Mouse (Mus musculus) kidney, adult 18-20 months (tissue): ENCODE results near the gene Pla2g16.

Source experiments
- DNase-seq: peaks from one replicate; pipeline ENCODE4 v3.0.0; 2021

Pla2g16 gene

DNA sequence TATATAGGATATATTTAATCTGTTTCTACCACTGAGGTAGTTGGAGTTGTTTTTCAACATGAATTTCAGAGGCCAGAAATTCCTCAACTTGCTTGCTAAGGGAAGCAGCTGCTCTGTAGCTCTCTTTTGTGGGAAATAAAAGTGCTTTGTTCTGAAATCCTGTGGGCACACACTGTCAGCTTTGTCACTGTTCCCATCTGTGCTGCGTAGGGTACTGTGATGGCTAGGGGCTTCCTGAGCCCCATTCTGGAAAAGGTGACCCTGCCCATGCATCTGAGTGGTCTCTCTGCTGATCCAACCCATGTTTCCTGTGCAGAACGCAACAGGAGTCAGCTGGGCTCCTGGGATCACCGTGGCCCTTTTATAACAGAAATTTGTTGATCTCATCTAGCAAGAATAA lies 9.6 kb downstream of the Pla2g16 start:
- DNase-seq = no peak

- DNase-seq = no peak
Observed at GRCm38 (mm10) chr19:7568364-7568763, 11.1 kb downstream of the Pla2g16 start.

GRCm38 (mm10) chr19:7569650-7570049 lies 12.4 kb downstream of the Pla2g16 start:
- DNase-seq = no peak

DNA sequence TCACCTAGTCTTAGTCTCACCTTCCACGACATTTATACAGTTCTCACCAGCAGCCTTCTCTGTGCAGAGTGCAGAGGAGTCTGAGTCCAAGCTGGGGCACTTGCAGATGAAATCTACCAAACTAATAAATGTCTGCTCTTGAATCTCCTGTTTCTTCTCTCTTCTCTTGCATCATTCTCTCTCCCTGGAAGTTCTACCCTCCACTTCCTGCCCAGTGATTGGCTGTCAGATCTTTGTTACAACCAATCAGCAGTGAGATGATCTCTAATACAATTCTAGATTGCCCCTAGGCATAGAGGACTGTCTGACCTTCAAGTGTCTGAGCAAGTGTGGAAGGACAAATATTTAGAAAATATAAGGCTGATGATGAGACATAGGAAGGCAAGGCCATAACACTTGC lies 18.9 kb downstream of the Pla2g16 start:
- DNase-seq = no peak

- no peak for DNase-seq
Observed at GRCm38 (mm10) chr19:7577710-7578109, 20.5 kb downstream of the Pla2g16 start.

GRCm38 (mm10) chr19:7581042-7581441 lies 23.8 kb downstream of the Pla2g16 start:
- no peak for DNase-seq

DNA sequence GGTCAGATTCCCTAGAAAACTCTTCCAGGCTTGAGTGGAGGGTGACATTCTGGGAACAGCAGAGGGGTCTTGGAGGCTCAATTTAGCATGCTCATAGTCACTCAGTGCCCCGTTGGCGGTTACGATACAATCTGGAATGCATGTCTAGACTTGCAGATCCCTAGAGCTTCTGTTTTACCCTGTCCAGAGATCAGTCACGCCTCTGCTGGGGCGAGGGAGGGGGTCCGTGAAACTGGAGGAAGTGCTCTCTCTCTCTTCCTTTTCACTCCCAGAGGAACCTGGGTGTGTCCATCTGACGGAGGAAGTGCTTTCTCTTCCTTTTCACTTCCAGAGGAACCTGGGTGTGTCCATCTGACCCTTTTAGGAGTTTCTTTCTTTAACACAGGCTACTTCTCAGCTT lies 25.8 kb downstream of the Pla2g16 start:
- DNase-seq = no peak

DNA sequence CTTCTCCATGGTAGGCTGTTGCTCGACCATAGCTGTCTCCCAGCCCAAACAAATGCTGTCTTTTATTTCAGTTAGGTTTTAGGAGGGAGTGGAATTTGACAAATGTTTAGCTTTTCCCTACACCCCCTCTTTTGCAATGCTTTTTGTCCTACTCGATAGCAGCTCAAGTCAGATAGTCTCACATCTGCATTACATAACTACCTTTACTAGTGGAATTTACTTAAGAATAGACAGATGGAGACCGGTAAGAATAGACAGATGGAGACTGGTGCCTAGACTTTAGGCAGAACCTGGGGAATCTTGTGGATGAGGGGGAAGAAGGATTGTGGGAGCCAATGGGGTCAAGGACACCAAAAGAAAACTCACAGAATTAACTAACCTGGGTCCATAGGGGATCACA lies 26.3 kb downstream of the Pla2g16 start:
- no peak for DNase-seq

DNA sequence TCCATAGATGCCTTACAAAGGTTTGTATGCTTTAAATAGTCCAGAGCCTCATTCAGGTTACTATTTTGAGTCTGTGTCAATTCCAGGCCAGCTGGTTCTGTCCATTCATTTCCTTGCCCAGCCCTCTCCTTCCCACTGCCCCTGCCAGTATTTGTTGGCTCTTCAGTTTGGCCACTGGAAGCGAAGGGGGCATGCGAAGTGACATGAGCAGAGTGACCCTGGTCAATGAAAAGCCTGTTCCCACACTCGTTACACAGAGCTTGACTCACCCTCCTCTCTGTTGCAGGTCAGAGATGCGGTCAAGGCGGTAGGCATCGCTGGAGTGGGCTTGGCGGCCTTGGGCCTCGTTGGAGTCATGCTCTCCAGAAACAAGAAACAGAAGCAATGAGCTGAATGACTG lies 28.0 kb downstream of the Pla2g16 start:
- DNase-seq = no peak

GRCm38 (mm10) chr19:7585764-7586163 lies 28.5 kb downstream of the Pla2g16 start:
- no peak for DNase-seq

GRCm38 (mm10) chr19:7590795-7591194 lies 33.5 kb downstream of the Pla2g16 start:
- DNase-seq = no peak

DNA sequence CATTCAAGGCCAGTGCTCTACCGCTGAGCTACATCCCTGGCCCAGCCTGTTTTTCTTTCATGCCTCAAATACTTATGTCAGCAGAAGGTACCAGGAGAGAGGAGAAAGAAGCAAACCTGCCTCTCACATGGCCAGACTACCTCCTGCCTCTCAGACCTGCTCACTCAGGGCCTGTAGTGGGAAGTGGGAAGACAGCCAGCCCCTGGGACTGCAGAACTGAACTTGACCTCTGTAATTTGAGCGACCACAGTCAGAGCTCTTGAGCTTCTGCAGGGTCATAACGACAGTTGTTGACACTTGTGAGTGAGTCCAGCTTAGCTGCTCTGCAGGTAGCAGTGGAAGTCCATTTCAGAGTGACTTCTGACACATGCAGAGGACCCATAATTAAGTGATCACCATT lies 34.8 kb downstream of the Pla2g16 start:
- DNase-seq = no peak

GRCm38 (mm10) chr19:7595534-7595933 lies 38.3 kb downstream of the Pla2g16 start:
- peak; percentile 37 for DNase-seq

- DNase-seq = peak; percentile 33
Observed at GRCm38 (mm10) chr19:7598481-7598880, 41.2 kb downstream of the Pla2g16 start.

GRCm38 (mm10) chr19:7601551-7601950 lies 44.3 kb downstream of the Pla2g16 start:
- DNase-seq = no peak

DNA sequence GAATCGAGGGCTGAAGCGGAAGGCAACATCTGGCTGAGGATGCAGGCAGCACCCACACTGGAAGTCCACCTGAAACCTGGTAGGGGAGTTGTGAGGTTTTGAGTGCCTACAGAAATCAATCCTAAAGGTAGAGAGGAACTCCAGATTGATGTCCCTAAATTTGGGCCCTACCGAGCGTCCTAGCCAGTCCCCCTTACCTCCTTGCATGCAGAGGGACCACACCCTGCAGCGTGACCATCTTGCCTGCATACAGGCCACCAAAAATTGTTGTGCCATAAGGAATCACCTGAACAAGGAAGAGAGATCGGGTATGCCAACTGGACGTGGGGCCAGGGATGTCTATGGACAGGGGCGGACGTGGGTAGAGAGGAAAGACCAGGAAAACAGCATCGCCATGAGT lies 46.8 kb downstream of the Pla2g16 start:
- no peak for DNase-seq

DNA sequence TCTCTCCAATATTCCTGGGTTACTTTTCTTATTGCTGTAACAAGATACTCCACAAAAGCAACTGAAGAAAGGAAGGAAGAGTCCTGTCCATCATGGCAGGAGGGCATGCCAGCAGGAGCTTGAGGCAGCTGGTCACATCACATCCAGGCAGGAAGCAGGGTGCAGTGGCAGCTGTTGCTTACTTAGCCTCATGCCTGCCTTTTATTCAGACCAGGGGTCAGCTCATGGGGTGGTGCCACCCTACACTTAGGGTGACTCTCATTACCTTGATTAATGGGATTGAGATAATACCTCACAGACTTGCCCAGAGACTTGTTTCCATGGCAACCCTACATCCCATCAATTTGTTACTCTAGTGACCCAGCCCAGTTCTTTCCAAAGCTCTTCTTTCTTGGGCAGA lies 47.8 kb downstream of the Pla2g16 start:
- no peak for DNase-seq

- DNase-seq = peak; percentile 78
Observed at GRCm38 (mm10) chr19:7605930-7606783, 48.9 kb downstream of the Pla2g16 start.

DNA sequence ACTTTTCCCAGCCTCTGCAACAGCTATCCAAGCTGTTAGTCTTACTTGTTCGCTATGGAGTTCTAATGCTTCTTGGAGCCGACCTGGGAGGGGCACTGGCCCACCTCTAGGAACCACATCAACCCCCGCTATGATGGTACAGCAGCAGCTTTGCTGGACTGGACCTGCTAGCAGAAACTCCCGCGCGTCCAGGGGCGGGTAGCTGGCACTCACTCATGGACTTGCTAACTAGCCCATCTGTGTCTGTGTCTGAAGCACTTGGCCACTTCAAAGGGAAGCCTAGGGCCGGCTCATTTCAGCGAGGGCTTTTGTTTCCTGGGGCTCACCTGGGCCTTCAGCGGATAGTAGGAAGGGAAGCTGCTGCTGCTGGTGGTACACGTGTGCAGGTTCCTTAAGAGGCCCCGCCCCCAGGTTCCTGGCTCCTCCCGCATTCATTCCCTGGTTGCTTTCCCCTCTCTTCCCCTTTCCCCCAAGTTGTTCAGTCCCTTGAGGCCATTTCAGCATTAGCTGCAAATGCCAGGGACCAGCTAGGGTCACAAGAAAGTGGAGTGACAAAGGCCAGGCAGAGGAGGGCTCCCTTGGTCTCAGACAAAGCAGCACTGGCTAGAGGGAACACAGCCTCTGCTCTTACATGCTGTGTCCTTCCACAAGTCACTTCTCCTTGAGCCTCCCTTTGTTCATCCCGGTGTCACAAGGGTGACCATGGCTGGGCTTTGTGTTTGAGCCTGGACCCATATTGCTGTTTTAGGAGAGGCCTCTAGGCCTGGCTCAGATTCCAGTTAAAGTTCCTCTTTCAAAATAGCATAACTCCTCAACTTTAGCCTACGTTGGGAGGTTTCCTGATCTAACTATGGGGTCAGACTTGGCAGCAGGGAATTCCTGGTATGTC lies 49.8 kb downstream of the Pla2g16 start, which contains the start of gene Lgals12:
Gene Lgals12, minus strand, starts transcription at position 393 of the 889 bp plus-strand sequence.
- DNase-seq = peak; percentile 35

GRCm38 (mm10) chr19:7607690-7608201 lies 50.5 kb downstream of the Pla2g16 start:
- DNase-seq = no peak

DNA sequence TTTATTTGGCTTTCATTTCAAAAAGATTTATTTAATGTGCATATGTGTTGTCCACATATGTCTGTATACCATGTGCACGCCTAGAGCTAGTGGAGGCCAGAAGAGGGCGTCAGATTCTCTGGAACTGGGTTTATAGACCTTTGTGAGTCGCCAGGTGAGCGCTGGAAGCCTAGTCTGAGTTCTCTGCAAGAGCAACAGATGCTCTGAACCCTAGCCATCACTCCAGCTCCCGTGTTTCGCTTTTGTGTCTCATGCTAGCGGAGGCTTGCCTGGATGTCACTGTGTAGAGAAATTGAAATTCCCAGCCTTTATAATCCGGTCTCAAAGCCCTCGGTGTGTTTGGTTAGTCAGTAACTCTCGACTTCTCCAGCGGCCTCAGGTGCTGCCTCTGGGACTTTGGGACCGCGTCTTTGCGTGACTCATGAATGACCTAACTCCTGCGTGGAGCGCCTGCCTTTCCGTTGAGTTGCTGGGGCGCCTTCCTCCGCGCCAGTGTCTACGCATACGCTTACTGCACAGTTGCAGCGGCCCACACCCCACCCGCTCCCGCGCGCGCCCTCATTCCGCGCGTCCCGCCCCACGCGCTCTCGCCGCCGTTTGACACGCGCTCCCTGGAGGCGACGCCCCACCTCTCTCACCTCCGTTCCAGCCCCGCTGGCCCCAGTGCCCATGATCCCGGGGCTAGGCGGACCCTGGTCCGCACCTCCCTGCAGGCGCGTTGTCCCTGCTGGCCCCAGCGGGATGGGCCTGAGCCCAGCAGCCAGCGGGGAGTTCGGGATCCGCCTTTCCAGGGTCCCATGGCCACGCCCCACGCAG lies 54.9 kb downstream of the Pla2g16 start, which contains the start of gene Hrasls5:
Gene Hrasls5, plus strand, starts transcription at position 600 of the 816 bp plus-strand sequence.
- DNase-seq = no peak

- DNase-seq = no peak
Observed at GRCm38 (mm10) chr19:7613151-7613550, 55.9 kb downstream of the Pla2g16 start.
